Mouse (Mus musculus) liver, postnatal 0 days (tissue): Measurements from ENCODE around the gene Hbb-y.
"Not testable (repeated sequence)": the region's sequence is repeated elsewhere in the genome, so short reads cannot be mapped to it uniquely, and the experiment has no call there.

Source experiments
- CTCF ChIP-seq: sonication (generic); IDR thresholded peaks from 2 replicates; pipeline ENCODE4 v1.5.1; 2016; ENCODE audit warnings: antibody characterized with exemption, low read depth
- EP300 ChIP-seq: IDR thresholded peaks from 2 replicates; pipeline ENCODE4 v1.6.1; 2016; ENCODE audit warnings: antibody characterized with exemption, low read depth, mild to moderate bottlenecking

- not testable (repeated sequence) for TF ChIP-seq CTCF, EP300
Measured at GRCm38 (mm10) chr7:103827139-103827538, 25.9 kb downstream of the Hbb-y start.
